Mouse (Mus musculus): ENCODE measurements around the gene AC129217.1.

- TF ChIP-seq CTCF (conservative IDR thresholded peaks at IDR 0.05; ENCODE audit: low read length) (no peak), POU5F1 (IDR thresholded peaks at IDR 0.05; ENCODE audit: borderline replicate concordance, low read length) (no peak)
Observed at GRCm38 (mm10) chr19:8829660-8830059, at the start of gene AC129217.1.

Measured in E14TG2a.4 (cell line).